Mouse (Mus musculus) embryonic fibroblast, embryonic 13.5 days (primary cell): ENCODE data around the gene Mthfd1.
A peak's percentile ranks its signal among the peaks of the same experiment; 100 is the strongest.

ENCODE experiments used
- CTCF ChIP-seq: IDR thresholded peaks from 2 replicates; pipeline ENCODE4 v1.5.1; 2011; ENCODE audit warnings: mild to moderate bottlenecking, control low read depth, low read length, moderate library complexity, borderline replicate concordance; ENCODE audit not compliant: insufficient read depth
- POLR2A ChIP-seq: IDR thresholded peaks from 2 replicates; pipeline ENCODE4 v1.6.1; 2011; ENCODE audit warnings: low read depth, mild to moderate bottlenecking, control low read depth, low read length, moderate library complexity

DNA sequence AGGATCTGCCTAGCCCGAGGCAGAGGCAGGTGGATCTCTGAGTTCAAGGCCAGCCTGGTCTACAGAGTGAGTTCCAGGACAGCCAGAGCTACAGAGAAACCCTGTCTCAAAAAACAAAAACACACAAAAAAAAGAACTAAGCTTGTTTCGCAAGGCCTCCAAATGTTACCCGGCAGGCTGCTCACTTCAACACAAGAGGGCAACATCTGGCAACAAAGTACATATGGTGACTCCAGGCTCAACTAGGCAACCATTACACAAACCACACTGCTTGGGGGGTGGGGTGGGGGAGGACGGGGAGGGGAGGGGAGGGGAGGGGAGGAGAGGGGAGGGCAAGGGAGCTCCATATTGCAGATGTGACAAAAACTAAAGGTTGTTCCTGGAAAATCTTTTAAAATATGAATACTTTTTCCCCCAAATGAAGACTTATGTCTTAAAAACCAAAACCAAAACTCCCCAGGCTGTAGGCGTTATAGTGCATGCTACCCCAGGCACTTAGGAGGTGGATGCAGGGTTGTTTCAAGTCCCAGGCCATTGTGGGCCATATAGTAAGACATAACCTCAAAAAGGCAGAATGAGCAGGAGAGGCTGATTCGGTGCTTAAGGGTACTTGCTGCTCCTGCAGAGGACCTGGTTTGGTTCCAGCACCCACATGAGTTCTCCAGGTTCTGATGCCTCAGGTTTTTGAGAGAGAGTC, 90.8 kb downstream of the Mthfd1 start:
- peak; percentile 26; the same call in 1 of the 2 replicates for TF ChIP-seq CTCF
- no peak for TF ChIP-seq POLR2A
